Mouse (Mus musculus) adrenal gland, postnatal 10 days (tissue): ENCODE data around the gene Rbak. TPM values are rescaled to one million over a fixed set of nuclear protein-coding genes. Genes with fewer than 3 reads are reported as not detected.
"Not testable (repeated sequence)": the region's sequence is repeated elsewhere in the genome, so short reads cannot be mapped to it uniquely, and the experiment has no call there.

Experiments used
- DNase-seq: peaks from one replicate; pipeline ENCODE4 v3.0.0; 2021; ENCODE audit warnings: mixed read lengths
- microRNA-seq: library from miRNA; unstranded; fragments of <30 nt; microRNA quantifications from one replicate; pipeline ENCODE4 v1.2.0, GENCODE M21; 2021
- total RNA-seq, 2 experiments: library from RNA; stranded (reverse); gene quantifications; 2 replicates each; pipeline ENCODE4 v1.2.3; 2021

Rbak gene
- total RNA-seq, 2 experiments from 2014 or later: 9.5 to 16.9 TPM

DNA sequence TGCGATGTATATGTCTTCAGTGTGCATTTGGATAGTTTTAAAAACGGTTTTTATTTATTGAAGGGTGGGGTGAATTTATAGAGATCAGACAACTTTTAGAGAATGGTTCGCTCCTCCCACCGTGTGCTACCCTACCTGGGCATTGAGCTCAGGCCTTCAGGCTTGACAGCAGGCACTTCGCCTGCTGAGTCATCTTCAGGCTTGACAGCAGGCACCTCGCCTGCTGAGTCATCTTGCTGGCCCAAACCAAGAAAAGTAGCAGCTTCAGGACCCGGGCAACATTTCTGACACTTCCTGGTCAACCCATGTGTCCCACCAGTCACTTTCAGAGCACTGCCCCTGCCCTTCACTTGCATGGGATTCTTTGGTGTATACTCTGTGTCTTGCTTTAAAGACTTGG lies 45.5 kb downstream of the Rbak start:
- no peak for DNase-seq

DNA sequence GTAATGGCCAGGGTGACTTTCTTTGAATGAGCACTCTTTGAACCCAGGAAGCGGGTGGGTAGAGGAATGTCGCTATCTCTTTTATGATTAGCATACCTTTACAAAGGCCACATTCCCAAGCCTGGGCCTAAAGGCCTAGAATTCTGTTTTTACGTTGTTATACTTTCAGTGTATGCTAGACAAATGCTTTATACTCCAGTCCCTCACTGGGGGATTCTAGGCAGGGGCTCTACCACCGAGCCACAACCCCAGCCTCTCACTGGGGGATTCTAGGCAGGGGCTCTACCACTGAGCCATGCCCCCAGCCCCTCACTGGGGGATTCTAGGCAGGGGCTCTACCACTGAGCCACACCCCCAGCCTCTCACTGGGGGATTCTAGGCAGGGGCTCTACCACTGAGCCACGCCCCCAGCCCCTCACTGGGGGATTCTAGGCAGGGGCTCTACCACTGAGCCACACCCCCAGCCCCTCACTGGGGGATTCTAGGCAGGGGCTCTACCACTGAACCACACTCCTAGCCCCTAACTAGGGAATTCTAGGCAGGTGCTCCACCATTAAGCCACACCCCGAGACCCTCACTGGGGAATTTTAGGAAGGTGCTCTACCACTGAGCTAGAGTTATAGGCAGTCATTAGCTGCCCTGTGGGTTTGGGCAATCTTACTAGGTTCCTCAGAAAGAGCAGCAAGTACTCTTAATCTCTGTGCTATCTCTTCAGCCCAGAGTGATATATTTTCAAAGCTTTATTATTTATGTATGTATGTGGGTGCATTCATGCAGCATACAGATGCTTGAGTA lies 46.2 kb downstream of the Rbak start:
- DNase-seq: not testable (repeated sequence)

DNA sequence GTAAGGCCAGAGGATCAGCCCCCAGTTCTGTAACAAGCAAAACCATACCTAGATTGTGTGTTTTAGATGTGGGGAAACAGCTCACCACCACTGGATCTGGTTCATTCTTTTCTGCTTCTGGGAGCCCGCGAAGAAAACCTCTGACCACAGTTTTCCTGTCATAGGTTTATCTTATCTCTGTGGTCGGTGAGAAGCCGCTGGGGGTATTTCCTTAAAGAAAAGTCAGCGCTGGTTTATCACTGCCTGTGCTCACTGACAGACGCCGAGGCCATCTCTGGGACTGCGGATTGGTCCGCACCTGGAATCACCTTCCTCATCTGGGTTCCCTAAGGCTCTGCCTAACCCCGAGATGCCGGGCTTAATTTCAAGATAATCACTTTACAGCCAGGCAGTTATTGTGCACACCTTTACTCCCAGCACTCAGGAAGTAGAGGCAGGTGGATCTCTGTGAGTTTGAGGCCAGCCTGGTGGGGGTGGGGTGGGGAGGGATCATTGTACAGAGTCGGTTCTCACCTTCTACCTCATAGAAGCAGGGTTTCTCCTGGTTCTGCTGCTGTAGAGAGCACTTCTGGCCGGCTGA lies 47.5 kb downstream of the Rbak start:
- DNase-seq: no peak

DNA sequence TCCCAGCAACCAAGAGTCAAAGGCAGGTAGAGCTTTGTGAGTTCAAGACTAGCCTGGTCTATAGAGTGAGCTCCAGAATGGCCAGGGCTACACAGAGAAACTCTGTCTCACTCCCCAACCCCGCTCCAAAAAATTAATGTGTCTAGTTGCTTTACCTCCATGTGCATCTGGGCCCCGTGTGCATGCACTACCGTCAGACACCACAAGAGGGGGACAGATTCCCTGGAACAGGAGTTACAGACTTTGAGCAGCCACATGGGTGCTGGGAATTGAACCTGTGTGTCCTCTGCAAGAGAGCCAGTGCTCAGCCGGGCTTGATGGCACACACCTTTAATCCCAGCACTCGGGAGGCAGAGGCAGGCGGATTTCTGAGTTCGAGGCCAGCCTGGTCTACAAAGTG lies 50.2 kb downstream of the Rbak start:
- DNase-seq: no peak

DNA sequence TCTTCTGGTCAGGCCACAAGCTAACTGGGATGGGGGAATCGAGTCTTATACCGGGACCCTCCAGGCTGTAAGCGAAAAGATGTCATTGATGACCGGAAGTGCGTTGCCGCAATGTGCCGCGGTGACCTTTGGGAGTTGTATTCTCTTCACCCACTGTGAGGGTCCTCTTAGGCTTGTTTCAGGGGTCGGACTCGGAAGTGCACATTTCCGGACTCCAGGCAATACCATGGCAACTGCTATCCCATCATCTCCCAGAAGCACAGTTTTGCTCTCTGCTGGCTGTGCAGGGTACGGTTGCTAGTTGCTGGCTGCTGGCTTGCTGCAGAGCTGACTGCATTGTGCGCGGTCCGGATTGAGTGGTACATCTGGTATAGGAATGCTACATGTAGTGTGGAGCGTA lies 51.5 kb downstream of the Rbak start:
- no peak for DNase-seq

DNA sequence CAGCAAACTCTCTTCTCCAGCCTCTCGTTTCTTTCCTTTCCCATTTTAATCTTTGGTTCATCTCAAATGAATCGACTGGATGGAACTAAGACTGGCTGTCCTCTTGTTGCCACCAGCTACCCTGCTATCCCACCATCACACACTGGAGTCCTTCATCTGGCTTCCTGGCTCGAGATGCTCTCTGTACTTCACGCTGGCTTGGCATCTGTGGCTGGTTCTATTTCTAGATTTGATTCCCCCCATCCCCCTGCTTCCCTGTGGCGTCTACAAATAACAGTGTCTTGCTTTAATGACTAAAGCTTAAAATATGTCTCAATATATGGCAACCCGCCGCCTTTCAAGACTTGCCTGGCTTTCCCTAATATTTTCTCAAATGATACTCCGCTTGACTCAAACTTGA lies 52.7 kb downstream of the Rbak start:
- DNase-seq: no peak

DNA sequence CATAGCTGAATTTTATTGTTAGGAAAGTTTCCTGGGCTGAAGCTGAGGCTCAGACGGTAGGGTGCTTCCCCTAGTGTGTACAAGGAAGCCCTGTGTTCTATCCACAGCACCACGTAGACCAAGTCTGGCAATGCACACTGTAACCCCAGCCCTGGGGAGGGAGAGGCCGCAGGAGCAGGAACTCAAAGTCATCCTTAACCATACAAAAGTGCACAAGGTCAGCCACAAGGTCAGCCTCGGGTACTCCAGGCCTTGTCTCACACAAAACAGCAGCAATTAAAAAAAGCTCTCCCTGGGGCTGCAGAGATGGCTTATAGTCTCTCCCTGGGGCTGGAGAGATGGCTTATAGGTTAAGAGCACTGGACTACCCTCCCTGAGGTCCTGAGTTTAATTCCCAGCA lies 53.7 kb downstream of the Rbak start:
- no peak for DNase-seq

DNA sequence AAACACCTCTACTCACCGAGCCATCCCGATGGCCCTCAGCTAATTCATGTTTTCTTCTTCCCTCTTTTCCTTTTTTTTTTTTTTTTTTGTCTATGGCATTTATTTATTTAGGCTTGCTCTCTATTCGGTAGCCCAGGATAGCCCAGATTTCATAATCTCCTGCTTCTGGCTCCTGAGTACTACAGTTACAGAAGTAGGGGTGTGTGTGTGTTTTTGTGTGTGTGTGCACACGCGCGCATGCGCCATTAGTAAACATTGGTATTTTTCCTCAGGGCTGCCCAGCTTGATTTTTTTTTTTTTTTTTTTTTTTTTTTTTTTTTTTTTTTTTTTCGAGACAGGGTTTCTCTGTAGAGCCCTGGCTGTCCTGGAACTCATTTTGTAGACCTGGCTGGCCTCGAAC lies 54.5 kb downstream of the Rbak start:
- no peak for DNase-seq

DNA sequence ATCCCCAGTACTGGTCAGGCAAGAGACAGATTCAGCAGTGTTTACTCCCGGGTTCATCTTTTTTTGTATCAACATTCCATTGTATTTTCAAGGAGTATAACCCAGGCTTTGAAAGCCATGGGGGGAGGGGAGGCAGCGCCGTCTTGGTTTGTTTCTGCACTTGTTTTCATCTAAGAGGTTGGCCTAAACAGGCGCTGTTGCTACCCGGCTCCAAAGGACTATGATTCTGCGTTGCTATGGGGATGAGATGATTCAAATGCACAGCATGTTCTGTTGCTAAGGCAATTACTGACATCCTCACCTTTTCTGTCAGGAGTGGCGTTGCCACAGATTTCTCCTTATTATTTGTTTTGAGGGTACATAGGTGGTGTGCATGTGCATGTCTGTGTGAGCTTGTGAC lies 55.0 kb downstream of the Rbak start:
- DNase-seq: no peak

DNA sequence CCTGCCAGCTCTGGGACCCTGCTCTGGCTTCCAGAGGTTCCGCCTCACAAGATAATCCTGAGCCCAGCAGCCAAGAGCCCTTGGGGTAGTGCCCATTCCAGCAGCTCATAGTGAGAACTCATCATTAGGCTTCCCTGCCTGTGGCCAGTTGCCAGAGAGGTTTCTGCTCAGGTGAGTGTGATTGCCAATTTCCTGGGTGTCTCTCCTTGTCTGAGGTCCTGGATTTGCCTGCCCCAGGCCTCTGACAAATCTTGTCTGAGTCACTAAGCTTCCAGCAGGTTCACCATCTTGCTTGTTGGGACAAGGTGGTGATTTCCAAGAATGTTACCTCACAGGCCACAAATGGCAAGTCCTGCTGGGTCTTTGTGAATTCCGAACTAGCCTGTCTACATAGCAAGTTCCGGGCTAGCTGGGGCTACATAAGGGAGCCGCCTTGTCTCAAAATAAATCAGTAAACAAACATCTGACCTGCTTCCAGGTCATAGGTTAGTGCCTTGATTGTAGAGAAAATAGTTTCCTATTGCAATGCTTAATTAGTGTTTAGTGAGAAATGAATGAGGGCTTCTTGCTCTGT lies 55.7 kb downstream of the Rbak start:
- DNase-seq: no peak

DNA sequence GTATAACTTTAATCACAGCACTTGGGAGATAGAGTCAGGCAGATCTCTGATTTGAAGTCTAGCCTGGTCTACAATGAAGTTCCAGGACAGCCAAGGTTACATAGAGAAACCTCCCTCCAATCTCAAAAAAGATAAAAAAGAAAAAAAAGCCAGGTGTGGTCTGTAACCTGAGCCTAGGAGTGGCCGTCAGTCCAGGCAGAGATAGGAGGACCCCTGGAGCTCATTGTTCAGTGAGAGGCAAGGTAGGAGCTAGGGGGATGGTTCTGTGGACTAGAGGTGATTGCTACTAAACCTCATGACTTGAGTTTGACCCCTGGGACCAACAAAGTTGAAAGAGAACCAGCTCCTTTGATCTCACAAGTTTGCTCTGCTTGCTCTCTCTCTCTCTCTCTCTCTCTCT lies 57.9 kb downstream of the Rbak start:
- DNase-seq: no peak

Small RNAs within 50 kb of the gene (microRNA-seq; reads per million reads assigned to microRNA genes)
- not detected for gene Gm44405

Other genes with a start within 250 kb of the Rbak start
- gene Fscn1, start 220.4 kb downstream of the Rbak start, total RNA-seq: 100 to 1,000 TPM in 1 of 2 experiments, 10 to 100 TPM in 1; 85.6 to 125 TPM
- 10 to 100 TPM; 35.8 to 48.3 TPM for gene Rnf216, start 67.8 kb downstream of the Rbak start, total RNA-seq
- under 1 TPM; 0.09 to 0.15 TPM for gene Olfr718-ps1, start 33.2 kb downstream of the Rbak start, total RNA-seq
- gene Spdye4b, start 242 bp upstream of the Rbak start, total RNA-seq: not detected
- not detected for gene Spdye4a, start 46.1 kb upstream of the Rbak start, total RNA-seq
- 10 to 100 TPM; 15.6 to 19.1 TPM for gene Zfp12, start 54.4 kb upstream of the Rbak start, total RNA-seq
- 1 to 10 TPM; 7.3 to 8.1 TPM for gene Zfp316, start 89.2 kb upstream of the Rbak start, total RNA-seq
- gene Zfp853, start 112.8 kb upstream of the Rbak start, total RNA-seq: under 1 TPM; 0.73 to 0.78 TPM
- 10 to 100 TPM; 23.0 to 23.5 TPM for gene E130309D02Rik, start 134.6 kb upstream of the Rbak start, total RNA-seq
- gene Zdhhc4, start 148.5 kb upstream of the Rbak start, total RNA-seq: 10 to 100 TPM; 50.3 to 50.9 TPM
- gene Grid2ip, start 176.6 kb upstream of the Rbak start, total RNA-seq: under 1 TPM; 0.24 to 0.85 TPM
- gene Kdelr2, start 223.1 kb upstream of the Rbak start, total RNA-seq: 100 to 1,000 TPM; 105 to 125 TPM